Mouse (Mus musculus): ENCODE data around the gene Snd1.

The Snd1 gene

GRCm38 (mm10) chr6:28817039-28817438, 342.1 kb downstream of the Snd1 start:
- DNase-seq = peak; percentile 14 to 60

- DNase-seq = no peak
These were observed 344.8 kb downstream of the Snd1 start for GRCm38 (mm10) chr6:28819509-28820358.

- no peak for DNase-seq
These were observed 347.4 kb downstream of the Snd1 start for GRCm38 (mm10) chr6:28822296-28822695.

- DNase-seq = no peak
These were observed 348.4 kb downstream of the Snd1 start for GRCm38 (mm10) chr6:28823375-28823774.

- peak; percentile 46 to 52 for DNase-seq
These were observed 348.9 kb downstream of the Snd1 start for GRCm38 (mm10) chr6:28823802-28824201.

GRCm38 (mm10) chr6:28825894-28826293, 351.0 kb downstream of the Snd1 start:
- DNase-seq = no peak

- peak in 1 of 2 experiments; percentile 21 for DNase-seq
These were observed 351.9 kb downstream of the Snd1 start for GRCm38 (mm10) chr6:28826689-28827389.

- no peak for DNase-seq
These were observed 352.6 kb downstream of the Snd1 start for GRCm38 (mm10) chr6:28827565-28827964.

- no peak for DNase-seq
These were observed 353.7 kb downstream of the Snd1 start for GRCm38 (mm10) chr6:28828593-28828992.

GRCm38 (mm10) chr6:28830306-28830705, 355.4 kb downstream of the Snd1 start:
- no peak for DNase-seq

- no peak for DNase-seq
These were observed 356.3 kb downstream of the Snd1 start, which contains the start of gene Lrrc4 for GRCm38 (mm10) chr6:28831011-28831853. Gene Lrrc4 (minus strand): TSS chr6:28831747.

- peak; percentile 38 to 43 for DNase-seq
These were observed 357.2 kb downstream of the Snd1 start for GRCm38 (mm10) chr6:28831854-28832750.

- DNase-seq = peak; percentile 47 to 49
These were observed 357.9 kb downstream of the Snd1 start for GRCm38 (mm10) chr6:28832751-28833291.

- peak; percentile 42 to 63 for DNase-seq
These were observed 358.5 kb downstream of the Snd1 start for GRCm38 (mm10) chr6:28833380-28833822.

- DNase-seq = no peak
These were observed 359.1 kb downstream of the Snd1 start for GRCm38 (mm10) chr6:28834046-28834445.

GRCm38 (mm10) chr6:28836600-28836999, 361.7 kb downstream of the Snd1 start:
- no peak for DNase-seq

GRCm38 (mm10) chr6:28841569-28841968, 366.6 kb downstream of the Snd1 start:
- no peak for DNase-seq

- no peak for DNase-seq
These were observed 367.7 kb downstream of the Snd1 start for GRCm38 (mm10) chr6:28842375-28843276.

GRCm38 (mm10) chr6:28845610-28846009, 370.7 kb downstream of the Snd1 start:
- no peak for DNase-seq

- no peak for DNase-seq
These were observed 372.7 kb downstream of the Snd1 start for GRCm38 (mm10) chr6:28847616-28848015.

All from lung, postnatal 4 days (tissue).